Mouse (Mus musculus) CD4-positive helper T cell, adult 2 months (primary cell): ENCODE data around the gene Mrpl21.

ENCODE experiments used
- DNase-seq: peaks from one replicate; pipeline ENCODE4 v3.0.0-alpha.2; 2012; ENCODE audit warnings: low read depth, missing footprints, low spot score

Mrpl21 gene

DNA sequence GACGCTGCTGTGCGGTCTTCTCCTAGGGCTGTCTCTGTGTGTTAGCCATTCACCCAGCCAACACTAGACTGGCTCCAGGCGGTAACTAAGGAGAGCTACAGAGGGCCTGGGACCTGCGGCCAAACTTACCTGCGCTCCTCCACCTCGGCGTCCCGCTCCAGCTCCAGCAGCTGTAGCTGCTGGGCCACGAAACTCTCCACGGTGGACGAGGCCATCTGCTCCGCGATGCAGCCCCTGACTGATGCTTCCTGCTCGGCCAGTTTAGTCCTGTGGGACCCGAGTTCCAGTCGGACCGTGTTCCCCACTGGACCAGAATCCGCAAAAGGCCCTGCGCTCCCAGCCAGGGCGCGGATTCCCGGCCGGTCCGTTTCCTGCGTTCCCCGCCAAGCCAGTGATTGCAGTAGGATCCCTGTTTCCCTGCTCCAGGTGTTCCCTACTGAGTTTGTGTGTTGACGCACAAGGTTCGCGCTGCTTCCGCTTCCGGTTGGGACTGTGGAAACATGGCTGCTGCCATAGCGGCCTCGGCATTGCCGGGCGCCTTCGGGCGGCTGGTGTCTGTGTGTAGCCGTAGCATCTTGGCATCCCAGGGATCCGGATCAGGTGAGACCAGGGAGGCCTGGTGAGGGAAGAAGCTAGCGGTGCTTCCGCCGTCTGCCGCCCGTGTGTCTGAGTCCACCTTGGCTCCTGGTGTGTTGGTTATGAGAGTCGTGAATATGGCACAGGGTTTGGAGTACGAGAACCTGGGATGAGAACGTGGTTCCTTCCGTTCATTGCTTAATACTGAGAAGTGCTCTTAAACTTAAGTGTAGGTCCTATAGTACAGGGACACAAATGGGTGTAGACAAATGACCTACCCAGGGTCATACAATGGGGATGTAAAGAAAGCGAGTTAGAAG, at the start of gene Mrpl21, which contains the start of gene Ighmbp2:
Gene Mrpl21 (plus strand): TSS at position 330 of the 896 bp plus-strand sequence.
Gene Ighmbp2 (minus strand): TSS at position 446 of the 896 bp plus-strand sequence.
- DNase-seq: peak; percentile 86

DNA sequence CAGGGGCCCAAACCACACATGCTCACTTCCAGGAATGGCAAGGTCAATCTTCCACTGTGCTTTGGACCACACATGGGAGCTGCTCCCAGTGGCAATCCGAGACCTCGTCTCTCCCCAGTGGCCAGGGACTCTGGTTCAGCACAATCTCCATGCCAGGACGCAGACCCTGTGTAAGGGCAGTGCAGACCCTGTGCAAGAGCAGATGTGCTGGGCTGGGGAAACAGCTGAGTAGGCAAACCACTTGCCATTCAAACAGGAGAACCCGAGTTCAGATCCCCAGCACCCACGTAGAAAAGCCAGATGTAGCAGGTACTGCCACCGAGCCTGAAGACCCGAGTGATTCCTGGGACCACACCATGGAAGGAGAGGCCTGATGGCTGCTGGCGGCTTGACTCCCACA, 22.7 kb upstream of the Mrpl21 start:
- no peak for DNase-seq

DNA sequence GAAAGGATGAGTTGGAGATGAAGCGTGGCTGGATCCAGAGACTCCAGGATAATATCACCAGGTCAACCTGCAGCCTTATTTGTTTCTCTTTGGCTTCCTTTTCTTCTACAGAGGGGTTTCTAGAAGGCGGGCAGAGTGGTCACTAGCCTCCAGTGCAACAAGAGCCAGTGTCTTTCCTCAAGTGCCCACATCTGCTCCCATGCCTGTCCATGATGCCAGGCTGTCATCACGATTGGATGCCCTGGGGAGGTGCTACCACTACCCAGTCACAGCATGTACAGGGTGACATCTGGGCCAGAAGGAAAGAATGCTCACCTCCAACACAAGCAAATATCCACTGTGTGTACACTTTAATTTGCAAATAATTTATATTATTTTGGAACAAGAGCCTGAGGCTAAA, 22.1 kb upstream of the Mrpl21 start:
- DNase-seq: no peak

DNA sequence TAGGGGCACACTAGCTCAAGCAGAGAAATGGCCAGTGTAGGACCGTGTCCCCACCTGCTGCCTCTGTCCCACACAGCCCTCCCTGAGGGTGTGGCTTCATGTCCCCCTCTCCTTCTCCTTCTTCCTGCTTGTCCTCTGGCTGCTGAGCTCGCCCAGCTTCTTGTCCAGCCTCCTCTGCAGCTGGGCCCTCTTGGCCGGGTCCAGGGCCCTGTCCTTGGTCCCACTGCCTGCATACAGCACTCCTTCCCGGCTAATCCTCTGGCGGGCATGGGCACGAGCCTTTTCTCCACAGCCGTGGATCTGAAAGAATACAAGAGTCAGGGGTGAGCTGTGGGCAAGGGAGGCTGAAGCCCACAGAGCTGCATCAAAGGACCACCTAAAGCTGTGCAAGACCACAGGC, 21.4 kb upstream of the Mrpl21 start:
- DNase-seq: no peak

DNA sequence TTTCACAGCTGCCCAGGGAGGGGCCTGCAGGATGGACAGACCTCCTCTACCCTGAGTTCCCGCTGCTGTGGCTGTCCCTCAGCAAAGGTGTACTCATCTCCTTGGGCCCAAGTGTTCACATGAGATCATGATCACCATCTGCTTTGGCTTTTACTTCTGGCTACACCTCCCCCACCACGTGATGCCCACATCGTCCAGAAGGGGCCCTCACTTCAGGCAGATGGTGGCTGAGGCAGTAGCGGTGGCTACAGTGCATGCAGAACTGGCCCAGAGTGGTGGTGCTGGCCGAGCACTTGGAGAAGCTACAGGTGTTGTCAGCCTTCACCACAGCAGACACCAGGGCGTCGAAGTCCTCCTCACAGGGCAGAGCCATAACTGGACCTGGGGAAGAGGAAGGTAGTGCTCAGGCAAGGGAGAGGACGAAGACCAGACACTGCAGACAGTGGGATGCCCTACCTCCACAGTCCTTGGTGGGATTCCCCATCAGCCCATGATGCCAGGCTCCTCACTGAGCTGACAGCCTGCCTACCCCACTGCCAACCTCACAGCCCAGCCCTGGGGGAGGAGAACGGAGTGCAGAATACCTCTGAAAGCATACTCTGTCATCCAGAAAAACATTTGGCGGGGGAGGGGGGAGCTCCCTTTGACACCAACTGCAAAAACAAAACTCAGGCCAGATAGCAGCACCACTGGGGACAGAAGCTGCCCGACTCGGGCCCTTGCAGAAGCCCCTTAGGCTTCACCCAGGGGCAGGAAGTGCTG, 20.8 kb upstream of the Mrpl21 start:
- DNase-seq: no peak

DNA sequence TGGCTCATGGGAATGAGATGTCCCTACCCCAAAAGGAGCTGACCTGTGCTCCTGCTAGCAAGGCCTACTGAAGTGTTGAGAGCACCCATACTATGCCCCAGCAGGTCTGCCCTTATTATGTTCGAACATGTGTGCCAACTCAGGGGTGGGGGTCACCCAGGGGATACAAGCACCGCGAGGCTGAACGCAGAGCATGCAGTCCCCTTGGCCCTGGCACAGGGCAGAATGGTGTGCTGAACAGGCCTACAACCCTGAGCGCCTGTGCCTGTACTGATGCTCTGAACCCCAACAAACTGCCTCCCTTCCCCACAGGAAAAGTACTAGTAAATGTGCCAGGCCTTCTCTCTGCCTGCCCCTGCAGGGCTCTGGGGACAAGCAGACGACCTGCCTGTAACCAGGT, 18.4 kb upstream of the Mrpl21 start:
- no peak for DNase-seq

DNA sequence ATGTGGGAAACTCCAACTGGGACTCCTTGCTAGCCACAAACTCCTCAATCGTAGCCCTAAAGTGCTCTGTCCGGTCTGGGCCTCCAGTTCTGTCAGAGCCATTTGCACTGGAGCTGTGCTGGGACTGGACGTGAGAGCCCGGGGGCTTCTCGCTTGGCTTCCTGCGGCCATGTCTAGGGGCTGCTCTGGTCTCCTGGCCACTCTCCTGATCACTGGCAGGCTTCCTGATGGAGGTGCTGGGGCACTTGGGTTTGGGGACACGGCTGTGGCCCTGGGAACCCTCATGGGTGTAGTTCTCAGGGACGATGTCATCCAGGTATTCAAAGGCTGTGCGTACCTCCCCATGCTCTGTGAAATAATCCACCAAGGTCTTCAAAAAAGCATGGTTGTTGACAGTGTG, 17.5 kb upstream of the Mrpl21 start:
- no peak for DNase-seq

DNA sequence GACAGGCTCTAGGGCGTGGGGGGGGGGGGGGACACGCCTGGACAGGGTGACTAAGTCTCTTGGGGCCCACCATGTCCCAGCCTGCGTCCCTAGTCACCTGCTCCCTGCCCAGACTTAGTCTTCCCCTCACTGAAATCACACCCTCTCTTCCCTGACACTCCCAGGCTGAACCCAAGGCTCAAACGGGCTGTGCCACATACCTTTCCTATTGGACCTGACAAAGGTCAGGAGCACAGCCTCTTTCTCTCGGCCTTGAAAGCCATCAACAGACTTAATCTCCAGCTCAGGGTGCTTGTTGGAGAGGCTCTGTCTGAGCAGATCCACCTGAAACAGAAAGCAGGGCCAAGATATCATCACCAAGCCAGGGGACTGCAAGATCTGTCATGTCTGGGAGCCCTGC, 16.6 kb upstream of the Mrpl21 start:
- DNase-seq: no peak

DNA sequence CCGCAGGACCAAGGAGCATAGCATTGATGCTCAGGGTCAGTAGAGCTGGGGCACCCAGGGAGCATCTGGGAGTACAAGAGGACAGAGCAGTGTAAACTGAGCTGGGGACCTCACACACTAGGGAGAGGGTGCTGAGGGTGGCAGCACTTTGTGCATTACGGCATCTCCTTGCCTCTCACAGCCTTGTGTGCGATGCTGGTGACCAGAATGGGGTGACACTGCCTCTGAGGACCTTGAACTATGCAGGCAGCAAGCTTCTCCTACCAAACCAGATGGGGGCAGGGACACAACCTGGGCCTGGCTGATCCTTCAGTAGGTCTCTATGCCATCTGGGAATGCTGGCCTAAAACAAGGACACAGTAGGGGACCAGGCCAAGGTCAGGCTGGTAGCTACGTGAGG, 16.0 kb upstream of the Mrpl21 start:
- no peak for DNase-seq

DNA sequence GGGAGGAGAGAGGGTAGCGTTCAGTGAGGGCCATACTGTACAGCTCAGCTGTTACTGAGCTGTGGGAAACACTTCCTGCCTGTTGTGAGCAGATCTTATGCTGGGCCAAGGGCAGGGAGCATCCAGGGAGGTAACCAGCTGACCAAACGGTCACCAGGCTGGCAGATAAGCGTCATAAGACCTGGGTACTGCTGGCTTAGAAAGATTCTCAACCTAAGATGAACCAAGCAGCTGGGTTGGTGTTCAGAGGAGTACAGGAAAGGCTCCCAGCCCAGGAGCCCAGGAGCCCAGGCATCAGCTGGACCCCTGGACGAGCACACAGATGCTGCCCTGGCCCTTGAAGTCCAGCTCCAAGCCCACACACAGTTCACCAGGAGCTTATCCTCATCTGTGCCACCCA, 15.4 kb upstream of the Mrpl21 start:
- no peak for DNase-seq

DNA sequence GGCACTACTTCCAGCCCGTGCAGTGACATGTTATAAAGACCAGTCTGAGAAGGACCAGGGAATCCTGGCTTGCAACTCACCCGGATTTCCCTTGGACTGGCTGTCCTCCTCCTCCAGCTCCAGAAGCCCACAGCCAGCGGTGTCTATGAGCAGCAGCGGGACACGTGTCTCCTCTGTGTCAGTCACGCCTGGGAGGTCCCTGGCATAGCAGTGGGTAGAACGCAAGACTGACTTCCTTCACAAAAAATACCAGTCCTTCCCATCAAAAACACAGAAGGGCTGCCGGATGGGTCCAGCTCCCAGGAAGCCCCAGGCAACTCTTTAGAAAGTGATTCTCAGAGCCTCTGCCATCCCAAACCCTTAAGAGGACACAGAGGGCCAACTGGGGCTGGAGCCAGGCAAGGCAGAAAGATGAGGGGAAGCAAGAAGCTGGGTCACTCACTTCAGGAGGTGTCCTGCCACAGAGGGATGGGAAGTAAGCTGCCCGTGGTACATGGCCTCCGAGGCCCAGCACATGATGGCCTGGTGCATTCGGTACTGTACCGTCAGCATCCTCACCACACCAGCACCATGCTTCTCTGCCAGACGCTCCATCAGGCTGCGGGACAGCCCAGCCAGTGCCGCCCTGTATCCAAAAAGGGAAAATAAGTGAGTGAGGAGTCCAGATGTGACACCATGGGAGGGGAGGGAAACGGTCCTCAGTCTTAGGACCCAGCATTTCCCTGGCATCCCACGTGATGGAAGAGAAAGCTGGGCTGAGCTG, 14.3 kb upstream of the Mrpl21 start:
- no peak for DNase-seq

DNA sequence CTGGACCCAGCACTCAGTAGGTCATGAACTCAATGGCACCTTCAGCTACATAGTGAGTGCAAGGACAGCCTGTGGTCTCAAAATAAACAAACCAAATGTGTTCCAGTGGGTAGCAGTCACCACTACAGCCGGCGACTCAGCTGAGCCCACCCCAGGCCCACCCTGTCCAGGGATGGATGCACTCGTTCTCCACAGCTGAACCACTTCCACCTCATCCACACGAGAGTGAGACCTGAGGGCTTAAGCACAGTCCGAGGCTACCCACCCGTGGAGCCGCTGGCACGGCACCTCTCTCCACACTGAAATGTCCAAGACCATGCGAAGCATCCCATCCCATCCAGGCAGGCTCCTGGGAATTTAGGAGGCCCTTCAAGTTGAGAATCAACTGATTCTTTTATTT, 13.4 kb upstream of the Mrpl21 start:
- no peak for DNase-seq

DNA sequence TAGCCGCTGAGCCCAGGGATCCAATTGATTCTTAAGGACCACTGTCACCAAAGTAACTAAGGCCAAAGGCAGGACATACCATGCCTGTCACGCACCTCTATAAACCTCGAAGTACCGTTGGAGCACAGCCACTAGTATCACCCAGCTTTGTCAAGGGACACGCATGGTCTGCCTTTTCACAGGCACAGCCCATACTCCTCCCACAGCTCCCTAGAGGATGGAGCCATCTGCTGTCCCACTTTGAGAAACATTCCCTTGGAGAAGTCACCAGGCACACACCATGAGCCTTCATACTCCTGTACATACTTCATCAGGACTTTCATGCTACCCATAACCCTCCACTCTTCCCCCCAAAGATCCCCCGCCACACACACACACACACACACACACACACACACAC, 12.9 kb upstream of the Mrpl21 start:
- DNase-seq: no peak

DNA sequence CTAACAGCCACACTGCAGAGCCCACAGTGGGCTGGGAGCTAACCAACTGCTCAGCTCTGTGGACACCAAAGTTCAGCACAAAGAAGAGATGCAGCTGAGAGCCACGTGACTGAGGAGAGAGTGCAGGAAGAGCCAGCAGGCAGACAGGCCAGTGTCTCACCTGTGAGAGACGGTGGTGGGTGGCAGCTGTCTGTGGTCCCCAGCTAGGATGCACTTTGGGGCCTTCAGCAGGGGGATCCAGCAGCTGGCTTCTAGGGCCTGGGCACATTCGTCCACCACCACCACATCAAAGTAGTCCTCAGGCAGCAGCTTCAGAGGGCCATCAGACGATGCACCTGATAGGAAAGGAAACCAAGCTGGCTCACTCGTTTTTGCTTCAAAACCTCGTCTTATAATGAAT, 11.3 kb upstream of the Mrpl21 start:
- DNase-seq: no peak

DNA sequence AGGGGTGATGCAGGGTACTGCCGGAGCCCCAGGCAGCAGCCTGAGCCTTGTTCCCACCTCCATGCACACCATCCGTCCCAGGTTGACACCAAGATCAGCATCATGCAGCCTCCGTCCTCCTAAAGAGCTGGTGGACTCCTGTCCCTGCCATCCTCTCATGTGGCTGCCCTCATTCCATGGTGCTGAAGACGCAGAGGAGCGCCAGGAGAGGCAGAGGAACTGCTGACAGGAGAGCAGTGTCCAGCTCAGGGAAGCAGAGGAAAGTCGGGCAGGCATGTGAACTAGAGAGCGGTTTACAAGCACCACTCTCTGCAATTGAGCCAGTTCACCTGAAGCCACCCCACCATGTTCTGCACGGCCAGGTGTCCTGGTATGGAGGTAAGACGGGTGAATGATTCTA, 9.4 kb upstream of the Mrpl21 start:
- no peak for DNase-seq

DNA sequence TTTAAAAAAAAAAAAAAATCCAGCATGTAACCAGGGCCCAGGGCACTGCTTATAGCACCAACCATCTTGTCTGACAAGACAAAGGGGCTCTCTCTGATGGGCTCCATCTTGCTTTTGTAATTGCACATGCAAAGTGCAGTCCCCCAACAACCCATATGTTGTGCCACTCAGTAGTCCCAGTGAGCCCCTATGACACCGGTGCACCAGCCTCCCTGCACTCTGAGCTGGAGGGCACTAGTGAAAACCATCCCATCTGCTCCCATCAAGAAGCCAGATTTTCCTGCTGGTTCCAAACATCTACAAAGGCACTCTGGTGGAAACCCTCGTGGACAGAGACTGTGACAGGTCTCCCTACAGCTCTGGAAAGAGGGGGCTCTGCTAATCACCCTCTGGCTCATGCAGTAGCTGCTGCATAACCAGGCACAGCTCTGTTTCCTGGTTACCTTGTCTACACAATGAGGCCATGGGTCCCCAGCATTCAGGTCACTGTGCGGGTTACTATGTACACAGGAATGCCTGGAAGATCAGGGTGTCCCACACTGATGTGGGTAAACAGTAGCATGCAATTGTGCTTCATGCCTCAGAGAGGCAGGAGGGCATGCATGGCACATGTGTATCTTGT, 6.8 kb upstream of the Mrpl21 start:
- DNase-seq: no peak

DNA sequence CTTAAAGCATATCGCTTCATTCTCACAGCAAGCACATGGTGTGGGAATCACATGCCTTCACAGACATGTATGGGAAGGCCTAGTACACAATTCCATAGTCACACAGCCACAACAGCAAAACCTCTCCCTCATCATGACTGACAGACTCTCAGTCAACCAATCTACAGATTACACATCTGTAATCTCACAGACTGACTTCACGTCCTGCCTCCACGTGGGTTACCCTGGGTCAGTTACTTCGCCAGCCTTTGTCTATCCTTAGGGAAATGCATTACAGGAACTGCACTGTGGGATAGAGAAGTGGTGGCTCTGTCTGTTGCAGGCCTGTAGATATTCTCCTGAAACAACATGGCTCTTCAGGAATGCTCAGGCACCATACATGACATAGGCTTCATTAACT, 815 bp upstream of the Mrpl21 start:
- no peak for DNase-seq

DNA sequence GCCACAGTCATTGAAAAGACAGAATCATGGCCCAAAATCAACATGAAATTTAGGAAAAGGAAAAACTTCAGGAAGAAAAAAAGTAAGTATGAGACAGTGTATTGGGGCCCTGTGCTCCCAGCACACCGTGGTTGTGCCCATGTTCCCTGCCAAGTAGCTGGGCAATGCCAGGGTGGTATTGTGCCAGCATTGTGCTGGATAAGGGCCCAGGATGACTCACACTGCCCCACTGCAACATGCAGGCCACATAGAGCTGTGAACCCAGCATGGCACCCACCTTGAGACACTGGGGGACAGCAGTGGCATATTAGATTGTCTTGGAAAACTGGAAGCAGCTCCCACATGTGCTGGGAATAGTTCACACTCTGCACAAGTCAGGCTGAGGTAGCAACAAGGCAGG, 6.3 kb downstream of the Mrpl21 start:
- DNase-seq: no peak

DNA sequence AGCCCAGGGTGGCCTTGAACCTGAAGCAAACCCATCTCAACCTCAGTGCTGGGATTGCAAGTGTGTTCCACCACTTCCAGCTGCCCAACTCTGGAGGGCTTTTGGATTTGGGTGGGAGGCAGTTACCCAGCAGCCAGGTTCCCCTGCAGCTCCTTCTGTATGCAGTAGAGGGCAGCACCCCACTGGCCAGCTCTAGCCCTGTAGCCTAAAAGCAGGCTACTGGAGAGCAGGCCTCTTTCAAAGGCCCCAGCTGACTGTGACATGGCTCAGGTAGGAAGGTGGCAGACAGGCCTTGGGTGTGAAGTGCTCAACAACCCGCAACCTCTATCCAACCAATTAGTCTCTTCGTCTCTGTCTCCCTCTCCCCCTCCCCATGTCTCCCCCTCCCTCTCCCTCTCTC, 9.3 kb downstream of the Mrpl21 start:
- peak; percentile 48 for DNase-seq

DNA sequence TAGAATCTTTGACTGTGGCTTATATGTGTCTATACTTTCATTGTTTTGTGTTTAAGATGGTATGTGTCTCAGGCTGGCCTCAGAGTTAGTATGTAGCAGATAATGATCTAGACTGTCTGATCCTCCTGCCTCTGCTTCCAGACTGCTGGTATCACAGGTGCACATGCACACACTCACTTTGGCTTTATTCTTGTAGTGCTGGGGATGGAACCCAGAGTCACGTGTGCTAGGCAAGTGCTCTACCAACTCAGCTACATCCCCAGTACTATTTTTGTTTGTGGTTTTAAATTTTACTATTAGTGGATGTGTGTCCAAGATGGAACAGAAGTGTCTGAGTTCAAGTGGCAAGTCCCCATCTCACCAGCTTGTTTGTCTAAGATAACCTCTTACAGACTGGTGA, 10.3 kb downstream of the Mrpl21 start:
- no peak for DNase-seq

DNA sequence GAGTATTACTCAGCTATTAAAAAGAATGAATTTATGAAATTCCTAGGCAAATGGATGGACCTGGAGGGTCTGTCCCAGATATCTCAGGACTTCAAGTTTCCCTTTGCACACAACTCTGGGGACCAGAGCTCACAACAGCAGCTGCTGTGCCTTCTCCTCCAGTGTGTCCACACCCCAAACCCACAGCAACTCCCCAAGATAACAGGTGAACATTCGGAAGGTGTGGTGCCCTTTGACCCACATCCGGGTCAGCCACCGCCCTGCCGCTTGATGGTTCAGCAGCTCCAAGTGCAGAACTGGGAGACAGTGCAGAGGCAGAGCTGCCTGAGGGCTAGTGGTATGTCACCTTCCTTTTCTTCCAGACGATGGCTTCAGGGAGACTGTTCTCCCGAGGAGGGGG, 12.5 kb downstream of the Mrpl21 start:
- DNase-seq: no peak

DNA sequence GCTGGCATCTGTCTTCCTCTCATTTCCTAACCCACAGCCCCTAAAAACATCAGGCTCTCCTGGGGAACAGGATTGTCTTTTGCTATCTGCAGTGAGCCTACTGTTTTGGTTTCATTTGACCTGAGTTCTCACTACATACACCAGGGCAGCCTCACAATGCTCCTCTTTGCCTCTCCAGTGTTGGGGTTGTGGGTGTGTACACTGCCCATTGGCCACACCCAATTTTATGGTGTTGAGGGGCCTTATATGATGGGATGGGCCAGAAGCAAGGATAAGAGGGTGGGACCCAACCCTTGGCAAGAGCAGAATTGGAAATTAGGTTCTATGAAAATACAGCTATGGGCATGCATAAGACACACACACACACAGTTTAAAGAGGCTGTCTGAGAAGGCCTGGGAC, 14.3 kb downstream of the Mrpl21 start:
- no peak for DNase-seq
